Mouse (Mus musculus): ENCODE results near the gene Ube2e2.
A peak's percentile ranks its signal among the peaks of the same experiment; 100 is the strongest.
"Not testable (repeated sequence)": the region's sequence is repeated elsewhere in the genome, so short reads cannot be mapped to it uniquely, and the experiment has no call there.

Gene Ube2e2

DNA sequence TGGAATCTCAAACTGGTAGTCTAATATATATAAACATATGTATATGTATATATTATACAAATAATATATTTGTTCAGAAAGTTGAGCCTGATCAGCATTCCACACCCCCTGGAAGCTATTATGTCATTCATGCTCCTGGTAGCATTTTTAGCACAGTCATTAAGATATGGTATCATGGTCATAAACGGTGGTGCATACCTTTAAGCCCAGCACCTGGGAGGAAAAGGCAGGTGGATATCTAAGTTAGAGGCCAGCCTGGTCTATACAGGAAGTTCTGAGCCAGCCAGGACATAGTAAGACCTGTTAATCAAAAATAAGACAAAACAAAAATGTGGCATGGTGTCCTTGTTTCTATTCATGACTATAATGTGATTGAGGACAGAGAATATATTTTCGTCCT, 140.1 kb downstream of the Ube2e2 start:
- no peak for DNase-seq (ENCODE audit: low spot score)

DNA sequence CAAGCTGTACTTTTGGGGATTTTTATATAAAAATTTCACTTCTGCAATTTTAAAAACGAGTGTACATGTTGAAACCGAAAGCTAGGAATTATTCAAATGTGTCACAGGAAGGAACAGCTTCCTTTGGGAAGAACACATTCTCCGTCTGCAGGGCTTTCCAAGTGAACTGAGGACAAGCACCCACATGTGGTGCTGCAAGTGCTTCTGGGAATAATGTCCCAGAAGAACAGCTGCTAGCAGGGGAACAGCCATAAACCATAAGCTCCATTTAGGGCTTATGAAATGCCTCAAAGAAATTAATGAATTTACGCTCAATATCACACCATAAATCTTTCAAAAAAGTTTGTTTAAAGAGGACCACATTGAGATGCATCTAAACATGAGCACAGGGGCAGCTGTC, 162.9 kb downstream of the Ube2e2 start:
- DNase-seq (ENCODE audit: low spot score) = no peak

DNA sequence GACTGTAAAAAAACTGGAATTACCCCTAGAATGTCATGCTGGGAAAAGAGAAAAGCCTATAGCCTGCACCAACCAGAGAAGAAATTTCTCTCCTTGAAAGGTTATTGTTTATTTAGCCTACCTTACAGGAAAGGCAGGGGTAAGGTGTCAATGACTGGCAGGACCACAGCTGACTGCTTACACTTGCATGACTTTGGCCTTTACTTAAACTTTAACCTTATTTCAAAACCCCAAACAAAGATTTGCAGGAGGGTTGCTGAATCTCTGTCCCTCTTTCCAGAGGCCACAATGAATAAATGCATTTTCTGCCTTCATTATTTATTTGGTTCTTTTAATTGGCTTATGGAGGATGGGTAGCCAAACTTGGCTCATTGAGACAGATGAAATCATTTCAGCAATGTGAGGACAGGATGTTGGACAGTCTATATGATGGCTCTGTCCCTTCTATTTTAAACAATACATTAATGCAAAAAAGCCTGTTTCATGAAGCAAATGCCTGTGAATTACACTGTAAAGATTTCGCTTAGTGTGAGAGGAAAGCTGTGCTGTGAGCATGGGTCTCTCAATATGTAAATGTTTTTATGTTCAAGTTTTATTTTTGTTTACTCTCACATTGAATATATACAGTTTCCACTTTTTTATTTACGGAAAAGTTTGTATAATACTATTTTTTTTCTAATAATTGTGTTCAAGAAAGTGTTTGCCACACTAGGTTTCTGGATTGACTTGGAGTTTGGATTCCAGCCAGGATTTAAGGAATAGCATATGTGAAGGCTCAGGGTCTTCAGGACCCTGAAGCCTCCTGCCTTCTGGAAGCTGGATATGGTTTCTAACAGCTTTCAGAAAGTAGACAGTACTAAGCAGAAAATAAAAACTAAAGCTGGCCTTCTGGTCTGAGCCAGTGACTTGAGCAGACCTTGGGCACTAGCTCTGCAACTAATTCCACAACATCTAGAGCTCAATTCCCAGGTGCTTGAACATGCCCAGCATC, 173.2 kb downstream of the Ube2e2 start:
- no peak for DNase-seq (ENCODE audit: low spot score)

- no peak for DNase-seq (ENCODE audit: low spot score)
Observed at GRCm38 (mm10) chr14:18716970-18717369, 177.1 kb downstream of the Ube2e2 start.

GRCm38 (mm10) chr14:18715529-18715928, 178.5 kb downstream of the Ube2e2 start:
- no peak for DNase-seq (ENCODE audit: low spot score)

DNA sequence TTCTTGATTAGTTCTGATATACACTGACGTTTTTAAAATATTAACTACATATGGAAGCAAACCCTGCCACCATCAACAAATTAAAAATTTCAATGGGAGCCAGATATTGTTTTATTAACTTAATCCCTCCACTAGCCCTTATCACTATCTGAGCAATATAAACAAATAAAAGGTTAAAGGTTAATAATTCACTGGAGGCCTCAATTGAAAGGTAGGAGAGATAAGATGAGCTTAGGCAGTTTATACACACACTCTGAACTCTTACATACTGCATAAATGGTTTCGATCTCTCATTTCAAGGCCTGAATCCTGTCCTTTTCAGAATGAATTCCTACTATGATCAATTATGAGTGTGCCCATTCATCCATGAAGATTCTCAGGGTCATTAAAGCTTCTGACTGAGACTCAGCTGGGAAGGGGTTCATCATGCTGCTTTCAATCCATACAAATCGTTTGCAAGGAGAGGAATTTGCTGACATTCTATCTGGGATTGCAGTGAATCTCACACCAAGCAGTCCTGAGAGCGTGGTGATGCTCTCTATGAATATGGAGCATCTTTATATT, 196.3 kb downstream of the Ube2e2 start:
- DNase-seq (ENCODE audit: low spot score) = no peak

DNA sequence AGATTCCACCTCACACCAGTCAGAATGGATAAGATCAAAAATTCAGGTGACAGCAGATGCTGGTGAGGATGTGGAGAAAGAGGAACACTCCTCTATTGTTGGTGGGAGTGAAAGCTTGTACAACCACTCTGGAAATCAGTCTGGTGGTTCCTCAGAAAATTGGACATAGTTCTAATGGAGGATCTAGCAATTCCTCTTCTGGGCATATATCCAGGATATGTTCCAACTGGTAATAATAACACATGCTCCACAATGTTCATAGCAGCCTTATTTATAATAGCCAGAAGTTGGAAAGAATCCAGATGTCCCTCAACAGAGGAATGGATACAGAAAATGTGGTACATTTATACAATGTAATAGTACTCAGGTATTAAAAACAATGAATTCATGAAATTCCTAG, 197.6 kb downstream of the Ube2e2 start:
- DNase-seq (ENCODE audit: low spot score) = not testable (repeated sequence)

DNA sequence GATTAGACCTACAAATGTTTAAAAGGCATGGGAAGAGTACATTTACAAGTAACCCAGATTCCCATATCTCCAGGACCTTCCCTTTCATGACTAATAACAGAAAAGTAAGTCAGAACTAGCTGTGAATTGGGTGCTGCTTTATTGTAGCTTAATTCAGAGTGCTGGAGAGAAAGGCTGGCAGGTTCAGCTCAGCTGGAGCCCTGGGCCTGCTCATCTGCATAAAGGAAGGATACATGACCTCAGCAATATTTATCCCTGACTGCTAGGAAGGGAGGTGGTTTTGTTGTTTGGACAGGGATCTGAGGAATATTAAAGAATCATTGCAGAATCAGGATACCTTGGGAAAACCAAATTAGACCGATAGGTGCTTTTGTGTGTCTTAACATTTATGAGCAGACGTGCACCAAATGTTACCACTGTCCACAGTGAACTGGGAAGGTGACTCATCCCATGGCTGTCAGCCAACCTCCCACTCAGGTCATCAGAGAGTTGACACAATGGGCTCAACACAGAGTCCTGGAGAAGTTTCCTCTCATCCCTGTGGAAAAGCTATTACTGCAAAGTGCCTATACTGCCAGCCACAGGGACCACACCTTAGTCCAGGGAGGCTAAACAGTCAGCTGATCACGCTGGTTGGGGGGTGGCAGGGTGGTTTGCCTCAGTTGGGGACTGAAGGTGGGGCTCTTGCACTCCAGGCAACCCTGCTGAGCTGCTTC, 215.8 kb downstream of the Ube2e2 start:
- DNase-seq (ENCODE audit: low spot score) = no peak

DNA sequence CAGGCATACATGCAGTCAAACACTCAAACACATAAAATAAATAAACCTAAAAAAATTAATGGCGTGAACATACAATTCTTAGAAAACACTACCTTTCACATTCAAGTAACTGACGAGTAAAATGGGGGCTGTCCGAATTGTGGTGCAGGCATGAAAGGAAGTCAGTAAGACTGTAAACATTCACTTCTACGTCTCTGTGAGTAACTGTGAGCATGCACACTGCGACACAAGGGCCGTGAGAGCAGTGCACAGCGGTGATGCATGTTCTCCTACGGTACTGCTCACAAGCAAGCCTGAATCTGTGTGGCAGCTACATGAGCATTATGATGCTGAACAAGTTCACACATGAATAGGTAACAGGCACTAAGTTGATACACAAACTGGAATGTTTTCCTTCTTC, 223.4 kb downstream of the Ube2e2 start:
- no peak for DNase-seq (ENCODE audit: low spot score)

DNA sequence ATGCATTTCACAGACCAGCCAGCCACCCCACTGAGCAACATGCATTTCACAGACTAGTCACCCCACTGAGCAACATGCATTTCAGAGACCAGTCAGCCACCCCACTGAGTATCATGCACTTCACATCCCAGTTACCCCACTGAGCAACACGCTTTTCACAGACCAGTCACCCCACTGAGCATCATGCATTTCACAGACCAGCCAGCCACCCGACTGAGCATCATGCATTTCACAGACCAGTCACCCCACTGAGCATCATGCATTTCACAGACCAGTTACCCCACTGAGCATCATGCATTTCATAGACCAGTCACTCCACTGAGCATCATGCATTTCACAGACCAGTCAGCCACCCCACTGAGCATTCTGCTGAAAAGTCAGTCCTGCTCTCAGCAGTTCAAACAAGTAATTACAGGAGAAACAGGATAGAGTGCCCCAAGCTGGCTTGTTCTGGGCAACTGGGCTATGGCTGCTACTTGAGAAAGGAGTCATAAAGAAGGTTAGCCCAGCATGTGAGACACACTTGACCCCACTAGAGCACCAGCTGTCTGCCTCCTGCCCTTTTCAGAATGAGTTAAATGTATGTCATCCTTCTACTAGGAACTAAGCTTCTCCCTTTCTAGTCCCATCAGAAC, 224.6 kb downstream of the Ube2e2 start:
- DNase-seq (ENCODE audit: low spot score) = no peak

- not testable (repeated sequence) for DNase-seq (ENCODE audit: low spot score)
Observed at GRCm38 (mm10) chr14:18668309-18668708, 225.8 kb downstream of the Ube2e2 start.

DNA sequence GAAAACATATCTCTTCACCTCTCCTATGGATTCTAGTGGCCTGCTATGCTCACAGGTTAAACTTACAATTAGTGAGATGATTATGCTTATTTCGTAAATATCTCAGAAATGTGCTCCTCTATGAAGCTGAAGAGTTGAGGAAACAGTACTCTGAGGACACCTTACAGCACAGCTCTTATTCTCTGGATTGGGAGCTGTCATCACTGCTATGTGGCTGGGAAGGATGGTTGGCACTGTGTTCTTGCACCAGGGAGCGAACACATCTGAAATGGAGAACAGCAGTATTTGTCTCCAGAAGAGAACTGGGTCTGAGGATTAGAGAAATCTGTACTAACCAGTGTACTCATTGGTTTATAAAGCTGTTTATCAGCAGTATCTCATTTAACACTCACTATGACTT, 226.3 kb downstream of the Ube2e2 start:
- DNase-seq (ENCODE audit: low spot score) = no peak

- DNase-seq (ENCODE audit: low spot score) = no peak
Observed at GRCm38 (mm10) chr14:18666251-18666650, 227.8 kb downstream of the Ube2e2 start.

DNA sequence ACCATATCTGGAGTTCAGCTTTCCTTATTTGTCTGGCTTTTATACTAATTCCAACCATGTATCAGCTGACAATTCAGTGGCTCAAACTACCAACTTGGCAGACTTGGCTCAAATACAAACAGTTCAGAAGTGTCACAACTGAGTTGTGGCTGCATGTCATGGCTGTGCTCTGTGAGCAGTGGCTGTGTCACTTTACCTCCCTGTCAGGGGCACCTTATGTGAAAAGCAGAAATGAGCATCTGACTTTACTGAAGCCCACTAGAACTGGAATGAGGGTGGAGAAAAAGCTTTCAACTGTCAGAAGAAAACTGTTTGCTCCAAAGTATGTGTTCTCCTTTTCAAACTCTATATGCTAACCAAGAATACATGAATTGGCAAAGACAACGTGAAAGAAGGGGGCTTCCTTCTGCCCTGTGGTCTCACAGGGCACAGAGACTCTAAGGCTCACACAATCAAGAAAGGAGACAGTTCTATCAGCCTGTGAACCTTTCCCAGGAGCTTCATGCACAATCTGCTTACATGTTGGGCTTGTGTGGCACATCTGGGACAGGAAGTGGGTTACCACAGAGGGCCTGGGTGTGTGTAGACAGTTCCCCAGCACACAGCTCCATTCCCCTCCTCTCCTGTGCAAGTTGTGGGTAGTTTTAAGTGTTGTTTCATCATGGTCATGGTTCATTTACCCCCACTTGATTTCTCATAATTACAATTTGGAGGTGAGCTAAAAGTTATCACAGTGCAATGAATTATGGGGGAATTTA, 228.6 kb downstream of the Ube2e2 start:
- DNase-seq (ENCODE audit: low spot score) = peak; percentile 27

- DNase-seq (ENCODE audit: low spot score) = no peak
Observed at GRCm38 (mm10) chr14:18663666-18664065, 230.4 kb downstream of the Ube2e2 start.

DNA sequence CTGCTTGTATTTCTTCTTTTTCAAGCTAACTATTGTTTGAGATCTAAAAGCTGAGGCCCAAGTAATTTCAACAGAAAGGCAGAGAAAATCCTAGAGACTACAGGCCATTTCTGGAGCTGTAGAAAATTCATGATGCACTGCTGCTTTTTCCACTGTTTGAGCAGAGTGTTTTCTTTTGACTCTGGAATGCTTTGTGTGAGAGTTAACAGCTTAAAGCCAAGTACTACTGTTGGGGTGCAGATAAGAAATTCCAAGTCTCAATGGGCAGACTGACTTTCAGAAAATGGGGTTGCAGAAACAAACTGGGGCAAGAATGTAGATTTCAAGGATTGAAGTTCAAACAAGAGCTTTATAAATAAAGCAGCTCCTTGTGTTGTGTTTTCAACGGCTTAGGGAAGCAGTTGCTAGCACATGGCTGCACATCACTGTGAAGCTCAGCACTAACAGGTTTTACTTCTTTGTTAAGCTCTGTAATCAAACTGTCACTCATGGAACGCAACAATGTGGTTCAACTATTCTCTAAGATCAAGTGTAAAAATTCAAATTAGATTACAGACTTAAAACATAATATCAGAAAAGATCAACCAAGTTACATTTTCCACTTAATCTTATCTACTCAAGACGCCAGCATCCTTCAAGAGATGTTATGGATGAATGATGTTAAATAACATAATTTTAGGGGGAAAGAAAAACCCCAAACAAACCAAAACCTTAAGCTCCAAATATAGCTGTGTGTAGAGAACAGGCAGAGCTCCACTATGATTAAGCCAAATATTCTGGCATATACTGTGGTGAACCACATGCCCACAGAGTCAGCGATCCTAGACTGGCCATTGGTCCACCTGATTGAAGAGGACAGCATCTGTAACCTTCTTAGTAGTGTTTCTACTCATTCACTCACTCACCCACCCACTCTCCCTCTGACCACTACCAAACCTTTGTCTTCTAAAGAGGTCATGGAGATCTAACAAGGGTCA, 236.0 kb downstream of the Ube2e2 start:
- no peak for DNase-seq (ENCODE audit: low spot score)

DNA sequence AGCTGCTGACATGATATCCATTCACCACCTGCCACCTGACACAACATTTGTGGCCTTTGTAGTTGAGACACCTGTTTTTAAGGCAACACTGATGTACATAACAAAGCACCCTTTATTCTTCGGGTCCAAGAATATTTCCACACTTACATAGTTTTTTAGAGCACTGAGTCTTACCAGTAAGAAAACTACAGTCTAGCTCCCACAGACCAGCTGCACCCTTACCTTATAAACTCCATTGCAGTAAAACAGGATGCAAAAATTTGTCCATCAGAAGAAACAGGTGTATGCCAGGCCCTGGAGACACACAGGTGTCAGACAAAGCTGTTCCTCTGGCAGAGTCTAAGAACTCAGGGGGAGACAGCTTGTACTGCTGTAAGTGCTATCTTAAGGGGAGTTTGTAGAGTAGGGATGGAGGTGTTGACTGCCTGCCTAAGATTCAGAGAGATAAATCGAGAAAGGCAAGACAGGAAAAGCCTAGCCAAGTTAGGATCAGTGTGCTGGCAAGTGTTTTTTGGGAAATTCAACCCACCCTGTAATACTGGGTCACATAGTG, 244.9 kb downstream of the Ube2e2 start:
- DNase-seq (ENCODE audit: low spot score) = no peak

- no peak for DNase-seq (ENCODE audit: low spot score)
Observed at GRCm38 (mm10) chr14:18641656-18642055, 252.4 kb downstream of the Ube2e2 start.

GRCm38 (mm10) chr14:18638753-18639456, 255.2 kb downstream of the Ube2e2 start:
- no peak for DNase-seq (ENCODE audit: low spot score)
